Mouse (Mus musculus) forebrain, postnatal 0 days (tissue): Measurements from ENCODE around the gene Aco2. TPM values are rescaled to one million over a fixed set of nuclear protein-coding genes. Genes with fewer than 3 reads are reported as not detected.

Source experiments
- ATAC-seq: fragments of 200-750 bp; cut with Nextera tagmentation; 2 replicates; pipeline ENCODE4 v1.8.0; 2017; ENCODE audit warnings: mild to moderate bottlenecking, moderate library complexity
- DNase-seq: peaks from one replicate; pipeline ENCODE4 v3.0.0-alpha.2; 2015
- H3K27ac ChIP-seq: fragments of 300-500 bp; sonication (generic); 2 replicates; pipeline ENCODE4 v1.5.1; 2014; ENCODE audit warnings: low read depth, mild to moderate bottlenecking, antibody characterized with exemption, low read length, moderate library complexity, mixed read lengths
- H3K27me3 ChIP-seq: fragments of 300-500 bp; sonication (generic); 2 replicates; pipeline ENCODE4 v1.6.1; 2014; ENCODE audit warnings: mild to moderate bottlenecking, low read length, mixed read lengths; ENCODE audit not compliant: insufficient read depth
- H3K36me3 ChIP-seq: fragments of 300-500 bp; sonication (generic); 2 replicates; pipeline ENCODE4 v1.6.1; 2014; ENCODE audit warnings: mild to moderate bottlenecking, moderate library complexity; ENCODE audit not compliant: insufficient read depth
- H3K4me1 ChIP-seq: fragments of 300-500 bp; sonication (generic); 2 replicates; pipeline ENCODE4 v1.6.1; 2014; ENCODE audit warnings: antibody characterized with exemption; ENCODE audit not compliant: insufficient read depth
- H3K4me2 ChIP-seq: fragments of 300-500 bp; sonication (generic); 2 replicates; pipeline ENCODE4 v1.6.1; 2014; ENCODE audit warnings: low read depth, mild to moderate bottlenecking, moderate library complexity
- H3K4me3 ChIP-seq: fragments of 300-500 bp; sonication (generic); 2 replicates; pipeline ENCODE4 v1.5.1; 2014; ENCODE audit warnings: low read depth, low read length, mixed read lengths
- H3K9ac ChIP-seq: fragments of 300-500 bp; sonication (generic); 2 replicates; pipeline ENCODE4 v1.6.1; 2014; ENCODE audit warnings: mild to moderate bottlenecking
- H3K9me3 ChIP-seq: fragments of 300-500 bp; sonication (generic); 2 replicates; pipeline ENCODE4 v1.6.1; 2016; ENCODE audit warnings: low read length
- CTCF ChIP-seq: sonication (generic); IDR thresholded peaks from 2 replicates; pipeline ENCODE4 v1.5.1; 2016; ENCODE audit warnings: antibody characterized with exemption, control low read depth, low read depth
- WGBS: fragments of 180-500 bp; shearing (Covaris S2); extraction: QIAGEN DNeasy Blood & Tissue Kit; methylation state at CpG from one replicate; pipeline ENCODE4 v1.1.7; 2014; 5-methylcytosine and 5-hydroxymethylcytosine counted together
- polyA plus RNA-seq: library from polyadenylated mRNA; unstranded; fragments of >200 nt; fragmentation: Nextera tagmentation; extraction: Ambion mirVana; gene quantifications from 2 replicates; pipeline ENCODE4 v1.2.1, GENCODE M21; 2015
- total RNA-seq: library from RNA; depleted of rRNA; stranded (reverse); fragments of >200 nt; gene quantifications from 2 replicates; pipeline ENCODE4 v1.2.3, GENCODE M21; 2014

Gene Aco2
- total and polyA plus RNA-seq, 2 experiments from 2014 or later, result 251 to 357 TPM

- H3K9me3 ChIP-seq, result no peaks in the 10 kb centered on the region
- DNase-seq (no peak), ATAC-seq (no peak)
- H3K27ac ChIP-seq, result no peak overlapping the region
- H3K27me3 ChIP-seq, result no peaks in the 10 kb centered on the region
- no peak for TF ChIP-seq CTCF
- no peak overlapping the region for H3K4me3 ChIP-seq
- no peak overlapping the region for H3K4me2 ChIP-seq
- H3K36me3 ChIP-seq, result peaks cover 37% of the 10 kb centered on the region
- no peak overlapping the region for H3K9ac ChIP-seq
- WGBS, result 95% methylated on average over 15 of the region's 15 CpGs
- 0 out of 2 replicates have a peak, but pooled peaks cover 2% of the 10 kb centered on the region for H3K4me1 ChIP-seq
Observed at GRCm38 (mm10) chr15:81851375-81851774, 20.7 kb upstream of the Aco2 start.

DNA sequence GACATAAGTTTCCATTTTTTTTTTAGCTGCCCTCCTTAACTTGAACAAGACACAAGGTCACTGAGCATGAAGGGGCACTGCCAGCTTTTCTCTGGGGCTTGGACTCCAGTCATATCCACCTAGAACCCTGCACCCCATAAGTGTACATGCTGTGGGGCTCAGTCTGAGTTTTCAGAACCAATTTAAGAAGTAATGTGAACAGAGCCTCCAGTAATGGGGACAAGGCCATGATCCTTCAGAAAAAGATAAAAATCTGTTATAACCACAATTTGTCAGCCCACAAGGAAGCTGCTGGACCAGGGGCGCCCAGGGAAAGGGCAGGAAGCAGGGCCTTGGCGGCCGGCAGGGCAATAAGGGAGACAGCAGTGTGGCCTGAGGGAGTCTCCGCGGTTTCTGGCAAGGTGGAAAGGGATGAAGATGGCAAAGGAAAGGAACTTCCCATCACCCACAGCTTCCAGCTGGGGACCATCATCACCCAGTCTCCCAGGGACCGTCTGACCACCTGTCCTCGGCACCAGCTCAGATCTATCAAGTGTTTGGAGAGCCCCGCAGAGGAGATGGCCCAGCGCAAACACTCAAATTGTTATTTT, 19.6 kb upstream of the Aco2 start:
- H3K27ac ChIP-seq, result no peak overlapping the region
- 92% methylated on average over 9 of the region's 9 CpGs for WGBS
- no peak overlapping the region for H3K9ac ChIP-seq
- peaks cover 37% of the 10 kb centered on the region for H3K36me3 ChIP-seq
- no peak overlapping the region for H3K4me3 ChIP-seq
- no peaks in the 10 kb centered on the region for H3K27me3 ChIP-seq
- no peak overlapping the region for H3K4me2 ChIP-seq
- H3K4me1 ChIP-seq, result 0 out of 2 replicates have a peak, but pooled peaks cover 5% of the 10 kb centered on the region
- H3K9me3 ChIP-seq, result no peaks in the 10 kb centered on the region
- no peak for TF ChIP-seq CTCF
- ATAC-seq, result no peak
- no peak for DNase-seq

DNA sequence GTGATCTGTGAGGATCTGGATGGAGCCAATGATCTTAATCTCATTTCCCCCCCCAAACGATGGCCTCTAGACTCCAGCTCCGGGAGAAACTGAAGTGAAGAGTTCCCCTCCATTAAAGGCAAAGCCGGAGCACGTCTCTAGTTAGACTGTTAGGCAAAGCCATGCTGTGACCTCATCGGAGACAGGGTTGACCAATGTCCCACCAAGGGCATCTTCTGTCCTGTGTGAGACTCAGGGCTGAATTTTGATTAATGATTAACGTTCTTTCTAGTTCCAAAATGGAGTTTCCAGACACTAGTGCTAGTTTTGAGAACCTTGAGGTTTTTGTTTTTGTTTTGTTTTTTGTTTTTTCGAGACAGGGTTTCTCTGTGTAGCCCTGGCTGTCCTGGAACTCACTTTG, 19.0 kb upstream of the Aco2 start:
- peaks cover 32% of the 10 kb centered on the region for H3K36me3 ChIP-seq
- H3K27me3 ChIP-seq, result no peaks in the 10 kb centered on the region
- no peak overlapping the region for H3K27ac ChIP-seq
- no peak overlapping the region for H3K4me2 ChIP-seq
- no peak for ATAC-seq
- 92% methylated on average over 7 of the region's 7 CpGs for WGBS
- TF ChIP-seq CTCF, result no peak
- DNase-seq, result no peak
- no peak overlapping the region for H3K4me3 ChIP-seq
- H3K4me1 ChIP-seq, result 0 out of 2 replicates have a peak, but pooled peaks cover 5% of the 10 kb centered on the region
- H3K9me3 ChIP-seq, result no peaks in the 10 kb centered on the region
- no peak overlapping the region for H3K9ac ChIP-seq

DNA sequence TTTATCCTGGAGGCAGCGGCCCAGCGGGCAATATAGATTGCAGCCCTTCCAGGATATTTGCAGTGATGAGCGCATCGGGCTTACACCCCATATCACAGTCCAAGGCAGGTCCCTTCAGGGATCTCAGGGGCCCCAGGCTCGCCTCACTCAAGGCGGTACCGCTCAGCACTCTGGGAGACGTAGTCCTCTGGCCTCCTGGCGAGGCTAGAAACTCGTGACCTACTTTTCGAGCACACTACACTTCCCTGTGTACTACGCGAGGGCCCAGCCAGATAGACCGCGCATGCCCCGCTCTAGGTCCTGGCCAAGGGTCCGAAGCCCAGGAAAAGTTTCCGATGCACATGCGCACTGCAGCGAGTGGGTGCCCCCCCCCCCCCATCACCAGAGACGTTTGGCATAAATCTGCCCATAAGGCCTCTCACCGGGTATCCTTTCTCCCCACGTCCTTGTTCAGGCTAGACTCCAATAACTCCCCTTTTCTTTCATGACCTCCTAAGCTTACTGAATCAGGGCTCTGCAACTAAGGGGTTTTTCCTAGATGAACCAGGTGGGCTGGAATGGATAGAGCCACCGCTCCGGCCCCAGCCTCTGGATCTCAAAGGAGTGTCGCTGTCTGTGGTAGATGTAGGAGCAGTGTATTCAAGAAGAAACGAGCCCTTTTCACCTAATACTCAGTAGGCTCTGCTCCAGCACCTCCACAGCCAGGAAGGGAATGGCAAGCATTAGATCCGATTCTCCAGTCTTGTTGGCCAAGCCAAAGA, 15.9 kb upstream of the Aco2 start:
- ATAC-seq (peak; percentile 84), DNase-seq (peak; percentile 90)
- Histone ChIP-seq H3K9me3 (no peaks in the 10 kb centered on the region), H3K4me2 (peak overlapping the region; percentile 85), H3K27ac (peak overlapping the region; percentile 95), H3K4me1 (peaks cover 14% of the 10 kb centered on the region), H3K36me3 (peaks cover 11% of the 10 kb centered on the region), H3K4me3 (peak overlapping the region; percentile 81), H3K9ac (peak overlapping the region; percentile 67), H3K27me3 (no peaks in the 10 kb centered on the region)
- TF ChIP-seq CTCF, result no peak
- WGBS, result 2% methylated on average over 28 of the region's 28 CpGs

DNA sequence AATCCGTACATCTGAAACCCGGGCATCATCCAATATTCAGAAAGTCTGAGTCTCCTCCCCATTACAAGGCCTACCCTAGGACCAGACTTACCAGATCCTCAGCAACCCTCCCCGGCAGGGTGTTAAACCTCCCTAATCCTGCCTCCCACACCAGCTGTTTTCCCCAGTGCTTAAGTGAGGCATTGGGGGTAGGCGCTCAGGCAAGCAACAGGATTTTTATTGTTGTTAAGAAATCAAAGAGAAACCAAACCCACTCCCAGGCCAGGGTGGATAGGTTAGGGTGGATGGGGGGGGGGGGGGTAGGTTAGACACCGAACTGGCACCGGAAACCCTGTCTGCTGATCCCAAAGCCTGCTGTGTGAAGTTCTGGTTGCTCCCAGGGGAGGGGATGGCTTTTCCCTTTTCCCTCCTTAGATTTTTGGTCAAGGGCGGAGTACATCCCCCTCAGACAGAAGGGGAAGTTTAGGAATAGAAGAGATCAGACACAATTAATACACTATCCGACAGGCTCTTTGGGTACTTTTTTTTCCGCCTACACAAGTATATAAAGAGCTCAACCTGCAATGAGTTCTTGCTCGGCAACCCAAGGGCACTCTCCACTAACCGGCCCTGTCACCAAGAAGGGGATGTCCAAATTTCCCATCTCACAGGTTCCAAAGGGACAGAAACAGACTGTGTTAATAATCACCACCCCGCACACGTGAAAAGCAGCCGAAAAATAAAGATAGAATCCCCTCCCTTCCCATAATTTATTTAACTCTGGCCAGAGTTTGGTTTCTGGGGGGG, 15.0 kb upstream of the Aco2 start:
- Histone ChIP-seq H3K4me3 (peak overlapping the region; percentile 81), H3K36me3 (peaks cover 4% of the 10 kb centered on the region; the same call in 1 of the 2 replicates), H3K9me3 (no peaks in the 10 kb centered on the region), H3K27ac (peak overlapping the region; percentile 95; the same call in 1 of the 2 replicates), H3K27me3 (no peaks in the 10 kb centered on the region), H3K4me2 (peak overlapping the region; percentile 85), H3K9ac (peak overlapping the region; percentile 67), H3K4me1 (peaks cover 14% of the 10 kb centered on the region)
- ATAC-seq (no peak), DNase-seq (no peak)
- TF ChIP-seq CTCF, result no peak
- WGBS, result 2% methylated on average over 14 of the region's 14 CpGs

DNA sequence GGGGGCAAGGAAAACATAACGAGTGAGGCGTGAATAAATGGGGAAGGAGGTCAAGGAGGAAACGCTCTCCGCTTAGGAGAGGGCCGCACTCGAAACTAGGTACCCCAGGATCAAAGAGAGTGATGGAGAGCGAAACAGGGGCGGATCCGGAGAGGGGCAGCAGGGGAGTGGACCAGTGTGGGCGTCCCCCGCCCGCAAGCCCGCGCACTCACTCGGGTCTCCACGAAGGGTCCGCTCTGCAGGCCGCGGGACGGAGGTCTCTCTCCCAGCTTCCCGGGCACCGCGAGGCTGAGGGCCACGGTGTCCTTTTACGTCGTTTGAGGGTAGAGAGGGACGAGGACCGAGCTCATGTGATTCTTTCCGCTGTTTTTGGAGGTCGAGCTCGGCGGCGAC, 14.4 kb upstream of the Aco2 start:
- DNase-seq (no peak), ATAC-seq (no peak)
- Histone ChIP-seq H3K27me3 (no peaks in the 10 kb centered on the region), H3K9ac (peak overlapping the region; percentile 67), H3K9me3 (no peaks in the 10 kb centered on the region), H3K27ac (peak overlapping the region; percentile 95), H3K36me3 (peaks cover 4% of the 10 kb centered on the region; the same call in 1 of the 2 replicates), H3K4me3 (peak overlapping the region; percentile 81), H3K4me2 (peak overlapping the region; percentile 85), H3K4me1 (peaks cover 14% of the 10 kb centered on the region)
- WGBS, result under 1% methylated on average over 33 of the region's 33 CpGs
- TF ChIP-seq CTCF, result no peak
